Mouse (Mus musculus) liver, embryonic 14.5 days (tissue): Measurements from ENCODE around the gene Tmie.

Source experiments
- CTCF ChIP-seq: IDR thresholded peaks from 2 replicates; pipeline ENCODE4 v1.5.1; 2016; ENCODE audit warnings: antibody characterized with exemption, low read depth, control low read depth
- EP300 ChIP-seq: IDR thresholded peaks from 2 replicates; pipeline ENCODE4 v1.6.1; 2016; ENCODE audit warnings: antibody characterized with exemption, low read depth

- TF ChIP-seq CTCF (no peak), EP300 (no peak)
These were observed 30.8 kb downstream of the Tmie start for GRCm38 (mm10) chr9:110849162-110849561.
